Mouse (Mus musculus) liver, embryonic 14.5 days (tissue): ENCODE measurements around the gene Odc1.

Experiments used
- CTCF ChIP-seq: IDR thresholded peaks from 2 replicates; pipeline ENCODE4 v1.5.1; 2016; ENCODE audit warnings: antibody characterized with exemption, low read depth, control low read depth
- EP300 ChIP-seq: IDR thresholded peaks from 2 replicates; pipeline ENCODE4 v1.6.1; 2016; ENCODE audit warnings: antibody characterized with exemption, low read depth

GRCm38 (mm10) chr12:17509310-17509709, 35.3 kb upstream of the Odc1 start:
- TF ChIP-seq EP300 (no peak), CTCF (no peak)
